Mouse (Mus musculus) MEL (cell line): ENCODE measurements around the gene Nop14. TPM values are rescaled to one million over a fixed set of nuclear protein-coding genes. Genes with fewer than 3 reads are reported as not detected.
"Not testable (repeated sequence)": the region's sequence is repeated elsewhere in the genome, so short reads cannot be mapped to it uniquely, and the experiment has no call there.

ENCODE experiments used
- DNase-seq: peaks from one replicate; pipeline ENCODE4 v3.0.0; 2011; ENCODE audit warnings: low read depth, low spot score
- H3K27ac ChIP-seq: 2 replicates; pipeline ENCODE4 v1.5.1; 2012; ENCODE audit warnings: low read depth, mild to moderate bottlenecking, control low read depth, low read length, moderate library complexity; ENCODE audit not compliant: control insufficient read depth
- H3K27me3 ChIP-seq, 2 experiments: fragments of 150-350 bp in 1 of 2; sonication (generic) in 1 of 2; 2 replicates each; pipeline ENCODE4 v1.6.1; 2012; ENCODE audit warnings: low read length in 2 of 2, mild to moderate bottlenecking in 2 of 2, improper control_type of control experiment in 1 of 2, moderate library complexity in 1 of 2; ENCODE audit not compliant: insufficient read depth in 2 of 2, control insufficient read depth in 1 of 2
- H3K36me3 ChIP-seq, 2 experiments: 2 replicates each; pipeline ENCODE4 v1.6.1; 2012 to 2014; ENCODE audit warnings: low read length in 2 of 2, improper control_type of control experiment in 1 of 2, inconsistent platforms in 1 of 2, mild to moderate bottlenecking in 1 of 2; ENCODE audit not compliant: insufficient read depth in 2 of 2, control insufficient read depth in 1 of 2
- H3K4me1 ChIP-seq, 2 experiments: fragments of 150-350 bp in 1 of 2; sonication (generic) in 1 of 2; 2 replicates each; pipeline ENCODE4 v1.6.1; 2012; ENCODE audit warnings: low read length in 2 of 2, improper control_type of control experiment in 1 of 2, mild to moderate bottlenecking in 1 of 2; ENCODE audit not compliant: insufficient read depth in 2 of 2, control insufficient read depth in 1 of 2
- H3K4me3 ChIP-seq, 2 experiments: fragments of 150-350 bp in 1 of 2; sonication (generic) in 1 of 2; 2 replicates each; pipeline ENCODE4 v1.5.1; 2012; ENCODE audit warnings: low read depth in 2 of 2, low read length in 2 of 2, mild to moderate bottlenecking in 2 of 2, moderate library complexity in 2 of 2, control low read depth in 1 of 2, improper control_type of control experiment in 1 of 2; ENCODE audit not compliant: control insufficient read depth in 1 of 2, insufficient read depth in 1 of 2
- H3K79me2 ChIP-seq: 2 replicates; pipeline ENCODE4 v1.6.1; 2012; ENCODE audit warnings: mild to moderate bottlenecking, low read length, moderate library complexity; ENCODE audit not compliant: control insufficient read depth, poor library complexity, insufficient read depth
- H3K9ac ChIP-seq: 2 replicates; pipeline ENCODE4 v1.6.1; 2012; ENCODE audit warnings: low read depth, mild to moderate bottlenecking, control low read depth, low read length, moderate library complexity; ENCODE audit not compliant: control insufficient read depth, poor library complexity, severe bottlenecking
- H3K9me3 ChIP-seq: fragments of 150-350 bp; sonication (generic); replicated peaks from 2 replicates; pipeline ENCODE4 v1.6.1; 2012; ENCODE audit warnings: mild to moderate bottlenecking, low read length, improper control_type of control experiment, moderate library complexity; ENCODE audit not compliant: insufficient read depth
- BHLHE40 ChIP-seq: IDR thresholded peaks from 2 replicates; pipeline ENCODE4 v1.6.1; 2012; ENCODE audit warnings: low read depth, mild to moderate bottlenecking, inconsistent platforms, low read length, improper control_type of control experiment, borderline replicate concordance
- CHD2 ChIP-seq: IDR thresholded peaks from 2 replicates; pipeline ENCODE4 v1.6.1; 2011; ENCODE audit warnings: low read length, improper control_type of control experiment
- GABPA ChIP-seq: IDR thresholded peaks from 2 replicates; pipeline ENCODE4 v1.6.1; 2012; ENCODE audit warnings: low read depth, mild to moderate bottlenecking, inconsistent platforms, low read length, improper control_type of control experiment, moderate library complexity
- MAFK ChIP-seq: IDR thresholded peaks from 2 replicates; pipeline ENCODE4 v1.6.1; 2011; ENCODE audit warnings: low read depth, mild to moderate bottlenecking, low read length, improper control_type of control experiment, borderline replicate concordance
- MAX ChIP-seq: IDR thresholded peaks from 2 replicates; pipeline ENCODE4 v1.6.1; 2011; ENCODE audit warnings: low read length, improper control_type of control experiment
- NRF1 ChIP-seq: IDR thresholded peaks from 2 replicates; pipeline ENCODE4 v1.6.1; 2014; ENCODE audit warnings: low read depth, mild to moderate bottlenecking, inconsistent platforms, low read length, improper control_type of control experiment, moderate library complexity; ENCODE audit not compliant: poor library complexity, insufficient read depth, severe bottlenecking
- POLR2AphosphoS5 ChIP-seq: IDR thresholded peaks from 2 replicates; pipeline ENCODE4 v1.6.1; 2012; ENCODE audit warnings: low read depth, borderline replicate concordance, mild to moderate bottlenecking, inconsistent platforms, low read length, moderate library complexity, mixed read lengths
- SIN3A ChIP-seq: IDR thresholded peaks from 2 replicates; pipeline ENCODE4 v1.6.1; 2012; ENCODE audit warnings: low read length, improper control_type of control experiment, inconsistent platforms
- SMC3 ChIP-seq: IDR thresholded peaks from 2 replicates; pipeline ENCODE4 v1.6.1; 2011; ENCODE audit warnings: low read depth, low read length, improper control_type of control experiment
- ZNF384 ChIP-seq: IDR thresholded peaks from 2 replicates; pipeline ENCODE4 v1.6.1; 2012; ENCODE audit warnings: low read depth, mild to moderate bottlenecking, inconsistent platforms, low read length, improper control_type of control experiment
- polyA plus RNA-seq, 2 experiments: library from polyadenylated mRNA; stranded (reverse) in 1 of 2; unstranded in 1 of 2; fragments of >175 nt in 1 of 2; fragments of >200 nt in 1 of 2; gene quantifications; 2 replicates each; pipeline versions ENCODE4 v1.2.1 to v1.2.4; 2012; ENCODE audit warnings: low replicate concordance in 2 of 2, low read depth in 1 of 2; ENCODE audit not compliant: insufficient read length in 2 of 2, insufficient read depth in 1 of 2, missing spikeins in 1 of 2
- total RNA-seq: library from RNA; depleted of rRNA; stranded (reverse); fragments of 300-350 nt; gene quantifications from 2 replicates; pipeline ENCODE4 v1.2.3, GENCODE M21; 2012

Gene Nop14
- total and polyA plus RNA-seq, 3 experiments = 101 to 132 TPM; not detected in 1

DNA sequence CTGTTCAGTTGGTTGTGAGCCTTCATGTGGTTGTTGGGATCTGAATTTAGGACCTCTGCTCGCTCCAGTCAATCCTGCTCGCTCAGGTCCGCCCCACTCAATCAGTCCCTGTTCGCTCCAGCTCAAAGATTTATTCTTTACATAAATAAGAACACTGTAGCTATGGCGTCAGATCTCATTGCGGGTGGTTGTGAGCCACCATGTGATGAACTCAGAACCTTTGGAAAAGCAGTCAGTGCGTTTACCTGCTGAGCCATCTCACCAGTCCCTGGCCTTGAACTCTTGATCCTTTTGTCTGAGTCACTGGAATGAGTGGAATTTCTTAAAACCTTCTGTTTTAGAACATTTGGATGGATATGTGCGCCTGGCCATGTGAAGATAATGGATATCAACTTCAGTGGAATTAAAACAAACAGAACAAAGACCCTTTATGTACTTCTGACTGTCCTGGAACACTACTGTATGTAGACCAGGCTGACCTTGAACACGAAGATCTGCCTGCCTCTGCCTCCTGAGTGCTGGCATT, 66.7 kb downstream of the Nop14 start:
- Histone ChIP-seq H3K4me3 (no peak overlapping the region), H3K27ac (no peak overlapping the region), H3K9ac (no peak overlapping the region), H3K9me3 (no peaks in the 10 kb centered on the region), H3K36me3 (peaks cover 0 to 1% of the 10 kb centered on the region in 2 experiments; a peak in 1 of 4 replicates), H3K4me1 (no peaks in the 10 kb centered on the region)
- TF ChIP-seq POLR2AphosphoS5 = no peak
- no peak for TF ChIP-seq MAFK
- TF ChIP-seq NRF1 = no peak
- TF ChIP-seq, all 39 proteins: peak for 0
- no peak for DNase-seq
- no peaks in the 10 kb centered on the region for H3K27me3 ChIP-seq
- peaks cover 2% of the 10 kb centered on the region; the same call in 1 of the 2 replicates for H3K79me2 ChIP-seq

DNA sequence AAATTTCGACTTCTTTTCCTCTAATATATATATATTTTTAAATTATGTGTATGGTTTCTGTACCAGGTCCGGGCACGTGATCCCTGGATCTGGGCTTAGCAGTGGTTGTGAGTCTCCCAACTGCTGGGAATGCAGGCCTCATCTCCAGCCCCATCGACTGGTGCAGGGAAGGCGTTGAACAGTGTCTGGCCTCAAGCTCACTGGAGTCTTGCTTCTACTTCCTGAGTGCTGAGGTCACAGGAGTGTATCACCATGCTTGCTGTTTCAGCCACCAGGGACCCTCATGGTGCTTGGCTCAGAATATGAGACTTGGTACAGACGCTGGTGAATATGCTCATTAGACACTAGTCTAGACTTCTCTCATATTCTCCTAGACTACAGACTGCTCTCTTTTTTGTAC, 67.3 kb downstream of the Nop14 start:
- Histone ChIP-seq H3K9me3 (no peaks in the 10 kb centered on the region), H3K36me3 (no peaks in the 10 kb centered on the region), H3K27me3 (no peaks in the 10 kb centered on the region), H3K4me3 (no peak overlapping the region), H3K27ac (no peak overlapping the region), H3K4me1 (no peaks in the 10 kb centered on the region), H3K79me2 (peaks cover 2% of the 10 kb centered on the region; the same call in 1 of the 2 replicates), H3K9ac (no peak overlapping the region)
- no peak for DNase-seq
- no peak for TF ChIP-seq SIN3A
- TF ChIP-seq CHD2 = no peak
- no peak for TF ChIP-seq BHLHE40
- no peak for TF ChIP-seq GABPA
- TF ChIP-seq SMC3 = no peak
- TF ChIP-seq MAX = no peak

DNA sequence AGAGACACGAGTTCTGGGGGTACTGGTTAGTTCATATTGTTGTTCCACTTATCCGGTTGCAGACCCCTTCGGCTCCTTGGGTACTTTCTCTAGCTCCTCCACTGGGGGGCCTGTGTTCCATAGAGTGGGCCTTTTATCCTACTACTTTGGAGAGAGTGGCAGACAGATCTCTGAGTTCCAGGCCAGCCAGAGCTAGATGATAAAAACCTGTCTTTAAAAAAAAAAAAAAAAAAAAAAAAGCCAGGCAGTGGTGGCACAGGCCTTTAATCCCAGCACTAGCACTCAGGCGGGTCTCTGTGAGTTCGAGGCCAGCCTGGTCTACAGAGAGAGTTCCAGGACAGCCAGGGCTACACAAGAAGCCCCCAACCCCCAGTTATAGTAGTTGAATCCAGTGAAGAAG, 67.7 kb downstream of the Nop14 start:
- DNase-seq, H3K79me2 ChIP-seq, H3K4me3 ChIP-seq, H3K4me1 ChIP-seq: not testable (repeated sequence)
- peak; percentile 60 for TF ChIP-seq ZNF384
- TF ChIP-seq, all 39 proteins: peak for 1; not testable (repeated sequence) for 38
- H3K9me3 ChIP-seq, H3K9ac ChIP-seq, H3K27me3 ChIP-seq, H3K36me3 ChIP-seq, H3K27ac ChIP-seq: not testable (repeated sequence)
